Mouse (Mus musculus): ENCODE measurements around the gene Nepn.

Nepn gene

DNA sequence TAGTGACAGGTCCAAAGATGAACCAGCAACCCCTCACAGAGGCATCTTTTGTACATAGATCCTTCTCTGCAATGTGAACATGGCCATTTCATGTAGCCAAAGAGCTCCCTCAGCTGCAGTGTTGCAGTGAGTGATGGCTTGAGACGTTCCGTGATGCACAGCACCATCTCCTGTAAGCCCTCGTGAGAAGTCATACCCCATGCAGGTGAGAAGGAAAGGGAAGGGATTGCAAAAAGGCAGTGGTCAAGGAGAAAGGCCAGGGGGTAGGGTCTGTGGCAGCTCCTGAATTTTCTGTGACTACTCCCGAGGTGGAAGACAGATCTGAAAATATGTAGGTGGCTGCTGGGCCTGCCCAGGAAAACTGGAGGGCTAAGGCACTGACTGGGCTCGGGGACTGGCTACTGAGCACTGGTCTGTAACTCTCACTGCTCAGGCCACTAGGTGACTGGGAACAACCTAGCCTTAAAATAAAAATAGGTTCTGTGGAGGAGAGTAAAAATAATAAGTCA, at the start of gene Nepn:
Gene Nepn, plus strand, starts transcription at position 51 of the 509 bp plus-strand sequence.
- DNase-seq (ENCODE audit: low read depth), result no peak

- DNase-seq (ENCODE audit: low read depth), result peak; percentile 6
Observed at GRCm38 (mm10) chr10:52343324-52343723, 45.4 kb upstream of the Nepn start.

DNA sequence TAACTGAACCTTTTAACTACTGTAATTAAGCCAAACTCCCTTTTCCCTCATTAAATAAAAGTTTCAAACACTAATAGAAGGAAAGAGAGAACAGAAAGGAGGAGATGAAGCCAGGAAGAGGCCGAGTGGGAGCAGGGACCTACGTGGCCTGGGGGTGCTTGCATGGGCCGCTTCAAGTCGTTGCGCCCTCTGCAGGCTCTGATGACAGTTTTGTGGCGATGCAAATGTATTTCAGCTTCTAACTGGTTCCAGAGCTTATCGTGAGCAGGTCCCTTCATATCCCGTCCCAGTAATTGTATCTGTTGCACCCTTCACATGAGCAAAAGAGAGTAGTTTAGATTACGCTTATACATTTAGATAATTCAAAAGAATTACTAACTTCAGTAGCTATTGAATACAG, 35.6 kb upstream of the Nepn start:
- DNase-seq (ENCODE audit: low read depth), result no peak

GRCm38 (mm10) chr10:52358467-52358866, 30.3 kb upstream of the Nepn start, which contains the start of gene Gm26741:
Gene Gm26741 (plus strand): TSS chr10:52358767.
- no peak for DNase-seq (ENCODE audit: low read depth)

- no peak for DNase-seq (ENCODE audit: low read depth)
Observed at GRCm38 (mm10) chr10:52360241-52360735, 28.5 kb upstream of the Nepn start.

DNA sequence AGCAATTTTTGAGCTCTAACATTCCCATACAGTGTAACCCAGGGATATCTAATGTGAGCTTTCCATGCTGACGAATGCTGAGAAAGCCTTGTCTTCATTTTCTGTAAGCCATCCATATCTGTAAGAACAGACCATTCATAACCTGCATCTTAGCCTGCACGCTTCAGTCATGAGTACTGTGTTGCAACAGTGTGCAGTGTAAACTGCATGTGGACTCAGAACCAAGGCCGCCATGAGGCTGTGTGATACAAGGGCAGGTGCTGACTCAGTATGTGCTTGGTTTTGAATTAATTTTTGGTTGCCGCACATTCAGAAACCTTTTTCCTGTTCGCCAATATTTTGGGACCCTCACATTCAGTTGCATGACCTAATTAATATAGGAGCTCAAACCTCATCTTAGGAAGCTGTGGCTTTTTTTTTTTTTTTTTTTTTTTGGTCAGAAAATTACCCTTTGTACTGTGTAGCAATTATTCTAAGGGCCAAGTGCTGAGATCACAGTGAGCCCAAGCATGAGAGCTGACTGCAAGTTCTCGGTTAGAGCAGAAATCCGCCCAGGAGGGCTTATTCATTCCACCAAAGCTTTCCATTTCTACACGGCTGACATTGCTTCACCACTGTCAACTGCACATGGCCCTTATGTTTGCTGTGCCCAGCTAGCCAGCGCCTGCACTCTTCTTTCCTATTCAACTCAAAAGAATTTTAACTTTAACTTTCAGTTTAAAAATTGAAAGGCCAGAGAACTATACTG, 27.7 kb upstream of the Nepn start:
- no peak for DNase-seq (ENCODE audit: low read depth)

GRCm38 (mm10) chr10:52368376-52368775, 20.4 kb upstream of the Nepn start:
- DNase-seq (ENCODE audit: low read depth), result no peak

DNA sequence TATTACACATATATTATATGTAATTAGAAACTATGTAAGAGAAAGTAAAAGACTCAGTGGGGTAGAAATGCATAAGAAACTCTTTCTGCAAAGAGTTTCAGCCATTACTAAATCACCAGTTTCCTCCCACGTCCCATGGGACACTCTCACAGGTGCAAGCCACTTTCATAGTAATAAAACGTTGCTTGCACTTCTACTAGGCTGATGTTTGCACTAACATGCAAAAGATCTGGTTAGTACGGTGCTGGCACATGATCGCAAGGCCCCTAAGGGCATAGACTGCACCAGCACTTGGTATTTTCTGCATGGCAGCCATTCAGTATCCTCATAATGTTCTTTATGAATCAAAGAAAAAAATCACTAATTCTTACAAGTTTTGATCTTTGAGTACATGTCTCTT, 14.9 kb upstream of the Nepn start:
- no peak for DNase-seq (ENCODE audit: low read depth)

- DNase-seq (ENCODE audit: low read depth), result no peak
Observed at GRCm38 (mm10) chr10:52374651-52375050, 14.1 kb upstream of the Nepn start.

- DNase-seq (ENCODE audit: low read depth), result no peak
Observed at GRCm38 (mm10) chr10:52376422-52376821, 12.3 kb upstream of the Nepn start.

- no peak for DNase-seq (ENCODE audit: low read depth)
Observed at GRCm38 (mm10) chr10:52377813-52378212, 11.0 kb upstream of the Nepn start.

- peak; percentile 58 for DNase-seq (ENCODE audit: low read depth)
Observed at GRCm38 (mm10) chr10:52381321-52381801, 7.4 kb upstream of the Nepn start.

DNA sequence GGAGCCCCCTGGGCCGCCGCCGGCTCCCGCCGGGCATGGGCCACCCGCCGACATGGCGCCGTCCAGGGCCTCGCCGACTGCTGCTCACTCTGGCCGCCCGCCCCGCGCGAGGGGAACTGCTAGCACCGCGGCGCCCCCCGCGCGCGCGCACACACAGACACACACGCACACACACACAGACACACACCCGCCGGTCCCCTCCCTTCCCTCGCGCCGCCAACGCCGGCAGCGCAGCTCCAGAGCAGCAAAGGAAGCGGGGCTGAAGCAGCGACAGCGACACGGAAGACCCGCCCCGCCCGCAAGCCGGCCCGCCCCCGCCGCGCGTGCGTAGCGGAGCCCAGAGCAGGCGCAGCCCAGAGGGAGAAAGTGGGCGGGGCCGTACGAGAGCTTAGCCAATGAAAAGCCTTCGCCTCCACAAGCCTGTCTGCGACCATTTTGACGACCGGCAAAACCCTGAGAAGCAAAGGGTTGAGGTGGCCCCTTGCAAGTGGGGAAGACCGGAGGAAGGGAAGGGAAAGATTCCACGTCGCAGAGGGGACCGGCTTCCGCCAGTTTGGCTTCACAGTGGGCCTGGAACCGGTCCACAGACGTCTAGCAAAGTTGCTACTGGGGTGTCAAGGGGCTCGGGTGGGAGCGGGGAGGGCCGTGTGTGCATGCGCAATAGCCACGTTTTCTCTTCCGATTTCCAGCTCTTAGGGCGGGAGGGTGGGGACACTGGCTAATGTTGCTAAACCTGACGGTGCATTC, 6.8 kb upstream of the Nepn start, which contains the start of gene Gopc:
Gene Gopc, minus strand, starts transcription at position 280 of the 747 bp plus-strand sequence.
- peak; percentile 99 for DNase-seq (ENCODE audit: low read depth)

- no peak for DNase-seq (ENCODE audit: low read depth)
Observed at GRCm38 (mm10) chr10:52383022-52383421, 5.8 kb upstream of the Nepn start.

DNA sequence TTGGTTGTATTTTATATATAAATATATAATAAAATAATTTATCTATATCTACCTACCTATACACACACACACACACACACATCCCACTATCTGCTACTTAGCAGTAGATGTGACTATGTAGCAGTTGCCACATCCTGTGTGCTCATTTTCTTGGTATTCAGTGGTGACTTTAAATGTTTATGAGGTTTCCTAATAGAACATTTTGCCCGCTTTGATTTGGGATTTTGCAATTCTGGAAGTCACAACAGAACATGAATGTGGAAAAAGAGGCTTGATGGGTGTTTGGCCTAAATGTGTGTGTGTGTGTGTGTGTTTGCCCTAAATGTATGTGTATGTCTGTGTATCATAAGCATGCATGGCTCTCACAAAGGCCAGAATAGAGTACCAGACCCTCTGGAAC, 5.2 kb upstream of the Nepn start:
- peak; percentile 14 for DNase-seq (ENCODE audit: low read depth)

DNA sequence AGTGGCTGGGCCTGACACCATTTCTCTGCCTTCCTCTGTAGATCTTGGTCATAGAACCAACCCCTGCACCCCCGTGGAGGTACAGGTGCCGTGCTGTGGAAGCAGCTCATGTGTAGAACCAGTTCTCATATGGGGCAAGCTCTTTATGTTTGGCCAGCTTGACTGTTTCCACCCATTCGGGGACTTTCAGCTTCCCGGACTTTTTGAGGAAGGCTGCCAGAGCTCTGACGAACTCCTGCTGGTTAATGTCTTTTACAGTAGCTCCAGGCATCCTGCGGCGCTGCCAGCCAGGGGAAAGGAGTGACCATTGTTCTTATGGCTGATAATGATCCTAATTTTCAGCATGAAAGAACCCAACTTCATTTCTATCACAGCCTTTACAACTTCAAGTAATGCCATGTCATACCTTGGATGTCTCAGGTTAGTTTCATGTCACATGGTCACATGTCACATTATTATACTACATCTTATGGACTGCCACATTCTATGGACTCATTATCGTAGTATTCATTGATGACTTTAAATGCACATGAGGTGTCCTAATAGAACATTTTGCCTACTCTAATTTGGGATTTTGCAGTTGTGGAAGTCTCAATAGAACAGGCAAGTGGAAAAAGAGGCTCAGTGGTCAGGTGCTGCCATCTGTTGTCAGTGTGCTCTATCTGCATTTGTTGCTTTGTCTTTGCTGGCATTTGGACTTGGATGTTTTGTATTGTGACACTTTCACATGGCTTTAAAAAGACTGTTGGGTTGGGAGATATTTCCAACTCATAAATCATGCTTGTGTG, 3.8 kb upstream of the Nepn start:
- DNase-seq (ENCODE audit: low read depth), result peak; percentile 74

- no peak for DNase-seq (ENCODE audit: low read depth)
Observed at GRCm38 (mm10) chr10:52387192-52387591, 1.6 kb upstream of the Nepn start.

DNA sequence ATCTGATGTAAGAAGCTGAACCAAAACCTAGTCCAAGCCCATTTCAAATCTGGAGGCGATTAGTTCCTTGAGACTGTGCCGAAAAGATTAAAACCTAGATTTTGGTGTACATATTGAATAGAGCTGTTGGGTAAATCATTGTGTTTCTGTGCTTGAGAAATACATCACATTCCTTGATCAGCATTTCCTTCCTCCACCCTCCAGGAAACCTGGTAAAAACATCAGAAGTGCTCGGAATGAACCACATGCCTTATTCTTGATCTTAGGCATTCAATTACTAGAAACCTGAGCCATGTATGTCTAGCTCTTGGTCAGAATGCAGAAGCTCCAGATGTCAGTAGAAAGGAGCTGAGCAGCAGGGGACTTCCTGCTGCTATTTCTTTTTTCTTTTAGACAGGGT, 666 bp downstream of the Nepn start:
- DNase-seq (ENCODE audit: low read depth), result no peak

DNA sequence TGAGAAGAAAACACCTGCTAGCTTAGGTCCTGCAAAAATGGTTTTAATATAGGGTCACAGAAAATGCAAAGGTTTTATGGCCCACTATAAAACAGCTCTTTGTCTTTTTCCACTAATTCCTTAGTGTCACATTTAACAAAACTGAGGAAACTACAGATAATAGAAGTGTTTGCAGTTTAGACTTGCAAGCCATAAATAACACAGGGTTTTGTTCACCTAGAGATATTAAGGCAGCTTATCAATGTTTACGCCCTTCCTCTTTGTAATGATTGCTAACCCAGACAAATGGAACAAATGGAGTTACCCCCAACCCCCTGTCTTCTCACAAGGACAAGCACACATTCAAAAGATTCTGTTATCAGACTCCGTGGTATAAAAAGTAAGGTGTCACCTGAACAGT, 2.4 kb downstream of the Nepn start:
- DNase-seq (ENCODE audit: low read depth), result no peak

DNA sequence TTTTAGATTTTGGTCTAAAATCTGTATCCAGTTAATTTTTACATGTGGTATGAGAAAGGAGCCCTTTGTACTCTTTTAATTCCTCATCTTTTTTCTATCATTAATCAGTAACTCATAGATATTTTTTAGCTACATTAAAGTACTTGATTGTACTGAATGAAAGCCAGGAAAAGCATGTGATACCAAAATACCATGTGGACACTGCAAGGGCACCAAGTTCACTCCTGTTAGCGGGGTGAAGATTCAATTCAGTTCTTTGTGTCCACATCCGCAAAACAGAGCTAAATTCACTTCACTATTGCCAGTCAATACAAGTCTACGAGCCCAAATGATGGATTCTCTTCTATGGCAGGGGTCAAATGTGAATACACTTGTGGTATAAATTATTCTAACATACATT, 7.9 kb downstream of the Nepn start:
- DNase-seq (ENCODE audit: low read depth), result no peak

DNA sequence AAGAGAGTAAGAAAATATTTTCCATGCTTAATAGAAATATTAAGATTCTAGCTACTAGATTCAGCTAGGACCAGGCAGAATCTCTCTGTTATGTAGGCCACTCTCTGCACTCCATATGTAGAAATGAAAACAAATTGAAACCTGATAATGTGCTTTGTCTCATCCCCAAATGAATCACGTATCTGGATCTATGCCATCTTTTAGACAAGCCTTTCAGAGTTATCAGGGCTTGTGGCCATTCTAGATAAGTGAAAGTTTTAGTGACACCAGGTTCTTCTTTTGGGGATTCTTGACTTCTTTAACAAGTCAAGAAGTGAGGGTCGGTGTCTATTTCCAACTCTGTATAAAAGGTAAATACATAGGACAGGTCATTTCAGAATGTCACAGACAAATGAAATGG, 9.9 kb downstream of the Nepn start:
- DNase-seq (ENCODE audit: low read depth), result no peak

GRCm38 (mm10) chr10:52399722-52400121, 10.9 kb downstream of the Nepn start:
- no peak for DNase-seq (ENCODE audit: low read depth)
